Mouse (Mus musculus) adrenal gland, postnatal 10 days (tissue): ENCODE results near the gene Hadha. TPM values are rescaled to one million over a fixed set of nuclear protein-coding genes. Genes with fewer than 3 reads are reported as not detected.

Experiments
- DNase-seq: peaks from one replicate; pipeline ENCODE4 v3.0.0; 2021; ENCODE audit warnings: mixed read lengths
- long read RNA-seq, 2 experiments: library from polyadenylated mRNA; stranded (forward); transcript quantifications; one replicate each; pipeline ENCODE4 v2.0.0; 2021
- total RNA-seq, 2 experiments: library from RNA; stranded (reverse); gene quantifications; 2 replicates each; pipeline ENCODE4 v1.2.3; 2021

Hadha gene
- total RNA-seq: 100 to 1,000 TPM; 921 to 997 TPM
- long read RNA-seq, experiment 1, full-length matches to known transcripts: 513 of 762 reads
- long read RNA-seq, experiment 1, partial matches to known transcripts: 196 of 762 reads
- long read RNA-seq, experiment 1, other reads (novel, unspliced or antisense): 53 of 762 reads
- long read RNA-seq, experiment 2, full-length matches to known transcripts: 476 of 598 reads
- long read RNA-seq, experiment 2, partial matches to known transcripts: 78 of 598 reads
- long read RNA-seq, experiment 2, other reads (novel, unspliced or antisense): 44 of 598 reads

DNA sequence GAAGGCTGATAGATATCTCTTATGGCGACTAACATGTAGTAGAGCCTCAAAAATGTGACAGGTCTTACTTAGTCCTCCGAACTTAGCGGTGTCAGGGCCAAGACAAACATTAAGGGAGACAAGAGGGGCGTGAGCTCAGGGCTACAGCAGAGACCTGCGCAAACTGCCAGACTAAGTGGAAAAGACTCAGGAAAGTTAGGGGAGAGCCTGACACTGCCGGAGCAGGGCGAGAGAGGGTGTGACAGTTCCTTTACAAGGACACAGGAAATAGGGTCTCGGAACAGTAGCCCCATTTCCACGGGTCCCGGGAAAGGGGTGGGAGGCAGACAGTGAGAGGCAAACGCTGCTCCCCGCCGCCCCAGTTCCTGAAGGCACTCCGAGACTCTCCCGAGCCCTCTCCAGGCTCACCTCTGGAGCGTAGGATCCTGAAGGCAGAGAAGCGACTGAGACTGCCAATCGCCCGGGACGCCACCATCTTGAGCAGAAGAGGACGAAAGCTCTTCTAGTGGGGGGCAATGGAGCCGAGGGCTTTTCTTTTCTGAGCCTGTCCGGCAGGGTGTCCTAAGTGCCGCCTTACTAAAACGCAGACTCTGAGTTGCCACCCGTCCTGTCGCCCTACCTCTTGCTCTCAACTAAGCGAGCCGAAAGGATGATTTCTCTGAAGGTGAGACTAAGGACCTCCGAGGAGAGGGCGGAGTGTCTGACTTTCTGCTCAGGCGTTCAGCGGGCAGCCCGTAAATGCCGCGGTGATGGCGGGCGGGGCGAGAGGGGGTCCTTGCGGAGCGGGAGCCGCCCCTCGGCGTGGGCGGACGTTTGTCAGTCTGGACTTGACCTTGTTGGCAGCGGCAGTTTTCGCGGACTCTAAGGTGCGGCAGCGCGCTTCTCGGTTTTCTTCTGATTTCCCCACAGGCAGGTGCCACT lies at the start of gene Hadha, which contains the start of gene Hadhb:
Gene Hadha, minus strand, starts transcription at position 689 of the 921 bp plus-strand sequence.
Gene Hadhb, plus strand, starts transcription at position 775 of the 921 bp plus-strand sequence.
- DNase-seq: peak; percentile 96

DNA sequence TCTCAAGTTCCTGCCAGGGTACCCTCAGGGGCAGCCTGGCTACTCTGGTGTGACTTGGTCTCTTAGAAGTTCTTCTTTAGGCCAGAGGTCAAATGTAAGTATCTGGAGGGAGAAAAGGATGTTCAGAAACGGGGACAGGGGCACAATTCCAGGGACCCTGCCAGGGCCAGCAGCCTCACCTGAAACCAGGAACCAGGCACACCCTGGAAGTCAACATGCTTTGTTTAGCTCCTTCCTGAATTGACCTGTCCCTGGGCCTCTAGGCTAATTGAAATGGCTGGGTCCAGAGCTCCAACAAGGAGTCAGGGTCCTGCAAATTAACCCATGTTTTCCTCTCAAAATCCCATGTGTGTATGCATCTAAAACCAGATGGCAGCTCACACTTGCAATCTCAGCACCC lies 49.5 kb upstream of the Hadha start:
- no peak for DNase-seq

DNA sequence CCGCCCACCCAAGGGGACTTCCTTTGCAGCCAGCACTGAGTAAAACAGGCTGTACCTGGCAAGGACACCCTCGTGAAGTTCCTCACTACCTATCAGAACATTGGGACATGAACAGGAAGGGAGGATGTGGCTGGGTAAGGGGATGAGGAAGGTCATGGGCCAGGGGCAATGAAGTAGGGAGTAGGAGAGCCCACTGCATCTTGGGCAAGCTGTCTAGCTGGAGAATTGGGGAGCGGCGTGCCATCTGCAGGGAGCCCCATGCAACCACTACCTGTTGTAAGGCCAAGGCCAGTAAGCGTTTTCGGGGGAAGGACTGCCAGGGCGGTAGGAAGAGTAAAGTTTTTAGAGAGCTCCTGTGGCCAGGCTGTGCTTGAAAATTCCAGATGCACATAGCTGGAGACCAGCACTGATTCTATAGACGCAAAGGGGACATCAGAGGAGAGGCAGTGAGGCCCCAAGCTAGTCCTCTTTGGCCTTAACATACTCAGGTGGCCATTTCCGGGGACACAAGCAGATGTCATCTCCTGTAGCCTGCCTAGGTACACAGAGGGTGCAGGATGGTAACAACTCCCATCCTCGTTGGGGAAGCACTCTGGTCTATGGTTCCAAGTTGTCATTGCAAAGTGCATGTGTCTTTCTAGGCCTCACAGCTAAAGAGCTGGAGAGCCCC lies 48.4 kb upstream of the Hadha start:
- DNase-seq: no peak

DNA sequence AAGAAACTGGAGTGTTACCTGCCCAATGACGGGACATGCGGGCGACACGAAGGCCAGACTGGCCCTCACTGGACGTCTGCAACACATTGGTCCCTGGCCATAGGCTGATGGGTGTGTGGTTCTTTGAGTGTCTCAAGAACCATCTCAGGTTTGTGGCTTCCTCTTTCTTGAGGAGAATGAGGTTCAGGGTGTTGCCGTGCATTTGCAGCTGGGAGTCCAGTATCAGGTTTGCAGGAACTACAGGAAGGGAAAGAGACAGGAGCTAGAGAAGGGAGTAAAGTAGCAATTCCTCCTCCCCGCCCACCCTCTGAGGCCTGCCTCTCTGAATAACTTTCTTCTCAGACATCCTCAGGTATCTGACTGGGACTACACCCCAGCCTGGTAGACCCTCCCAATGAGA lies 47.3 kb upstream of the Hadha start:
- no peak for DNase-seq

DNA sequence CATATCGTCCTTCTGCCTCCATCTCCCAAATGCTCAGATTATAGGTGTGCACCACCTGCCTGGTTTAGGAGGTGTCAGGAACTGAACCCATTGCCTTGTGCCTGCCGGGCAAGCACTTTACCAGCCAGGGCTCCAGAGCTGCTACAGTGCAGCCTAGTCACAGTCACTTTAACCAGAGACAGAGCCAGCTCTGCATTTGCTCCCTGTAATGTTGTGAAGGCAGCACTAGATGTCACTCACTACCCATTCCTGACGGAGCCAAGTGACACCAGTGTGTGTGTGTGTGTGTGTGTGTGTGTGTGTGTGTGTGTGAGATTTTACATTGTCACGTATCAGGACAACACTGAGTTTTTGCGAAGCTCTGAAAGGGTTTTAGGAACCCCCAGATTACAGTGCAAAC lies 46.6 kb upstream of the Hadha start:
- DNase-seq: peak; percentile 54

DNA sequence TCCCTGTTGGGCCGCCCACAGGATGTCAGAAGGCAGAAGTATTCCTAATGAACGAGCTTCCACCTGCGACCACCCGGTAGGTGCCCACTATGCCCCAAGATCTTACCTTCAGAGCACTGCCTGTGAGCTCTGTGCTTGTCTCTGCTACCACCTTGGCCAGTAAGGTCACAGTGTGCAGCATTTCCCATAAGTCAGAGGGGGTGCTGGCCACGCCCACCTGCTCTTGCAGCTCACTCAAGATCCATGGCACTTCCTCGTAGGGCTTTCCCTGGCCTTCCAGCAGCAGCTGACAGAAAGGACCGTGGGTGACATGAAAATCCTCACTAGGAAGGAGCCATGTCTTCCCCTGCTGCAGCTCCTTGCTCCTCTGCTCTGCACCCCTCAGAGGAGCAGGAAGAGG lies 43.3 kb upstream of the Hadha start:
- DNase-seq: no peak

DNA sequence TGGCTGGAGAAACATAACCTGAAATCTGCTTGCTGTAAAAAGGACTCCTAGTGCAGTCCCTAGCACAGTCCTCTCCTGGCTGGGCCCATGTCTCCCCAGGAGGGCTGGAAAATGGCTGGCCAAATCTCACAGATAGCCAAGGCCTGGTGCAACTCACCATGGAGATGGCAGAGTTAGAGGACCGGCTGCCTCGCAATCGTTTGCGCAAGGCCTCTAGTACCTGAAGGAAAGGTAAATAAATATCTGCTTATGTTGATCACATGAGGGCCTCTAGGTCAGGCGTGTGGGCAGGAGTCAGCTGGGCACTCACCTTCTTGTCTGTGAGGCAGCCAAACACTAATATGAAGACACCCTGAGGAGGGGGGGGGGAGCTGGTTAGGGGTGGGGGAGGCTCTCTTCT lies 40.4 kb upstream of the Hadha start:
- no peak for DNase-seq

DNA sequence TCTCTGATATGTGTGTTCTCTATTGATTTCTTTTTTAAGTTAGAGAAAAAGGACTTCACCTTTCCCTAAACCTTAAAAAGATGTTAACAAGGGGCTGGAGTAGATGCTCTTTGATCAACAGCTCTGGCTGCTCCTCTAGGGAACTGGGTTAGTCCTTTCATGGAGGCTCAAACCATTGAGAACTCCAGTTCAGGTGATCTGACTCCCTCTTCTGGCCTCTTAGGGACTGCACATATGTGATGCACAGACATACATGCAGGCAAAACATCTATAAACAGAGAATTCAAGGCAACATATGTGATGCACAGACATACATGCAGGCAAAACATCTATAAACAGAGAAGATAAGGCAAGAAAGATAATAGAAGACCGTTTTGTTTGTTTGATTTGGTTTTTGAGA lies 37.5 kb upstream of the Hadha start:
- no peak for DNase-seq

DNA sequence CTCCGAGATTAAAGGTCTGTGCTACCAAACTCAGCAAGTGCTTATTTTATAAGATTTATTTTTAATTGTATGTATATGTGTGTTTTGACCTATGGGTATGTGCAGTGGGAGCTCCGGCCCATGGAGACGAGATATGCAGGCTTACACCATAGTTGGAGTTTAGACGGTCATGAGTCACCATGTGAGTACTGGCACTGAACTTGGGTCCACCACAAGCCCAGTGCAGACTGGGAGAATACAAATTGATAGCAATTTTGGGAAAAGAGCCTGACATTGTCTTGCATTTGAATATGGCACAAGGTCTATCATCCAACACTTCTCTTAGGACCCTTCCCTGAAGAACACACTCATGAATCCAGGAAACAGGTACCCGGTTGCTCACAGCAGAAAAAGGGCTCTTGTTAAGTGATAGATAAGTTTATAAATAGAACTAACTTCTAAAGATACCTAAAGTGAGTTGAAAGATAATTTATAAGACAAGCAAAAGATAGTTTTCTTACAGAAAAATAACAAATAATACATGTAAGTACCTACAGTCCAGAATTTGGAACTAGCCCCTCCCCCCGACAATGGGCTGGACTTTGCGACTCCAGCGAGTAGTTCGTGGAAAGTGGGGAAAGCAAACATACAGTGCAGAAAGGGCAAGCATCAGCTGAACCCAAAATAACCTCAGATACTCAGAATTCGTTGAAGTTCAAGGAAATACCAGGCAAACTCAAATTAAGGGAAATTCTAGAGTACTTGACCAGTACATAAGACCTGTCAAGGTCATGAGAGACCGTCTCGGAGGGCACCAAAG lies 32.9 kb upstream of the Hadha start:
- DNase-seq: no peak

DNA sequence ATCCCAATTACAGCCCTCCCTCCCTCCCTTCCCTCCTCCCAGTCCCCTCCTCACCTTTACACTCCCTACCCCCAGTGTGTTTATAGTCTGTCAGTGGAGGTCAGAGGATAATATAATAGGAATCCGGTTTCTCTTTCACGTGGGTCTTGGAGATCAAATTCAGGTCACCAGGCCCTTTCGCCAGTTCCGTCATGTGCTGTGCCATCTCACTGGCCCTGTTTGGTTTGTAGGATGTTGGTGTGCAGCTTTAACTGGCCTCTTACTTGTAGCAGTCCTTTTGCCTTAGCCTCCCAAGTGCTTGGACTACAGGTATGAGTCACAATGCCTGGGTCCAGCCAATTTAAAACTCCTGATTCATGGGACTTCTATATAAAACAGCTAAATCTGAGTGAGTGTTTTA lies 20.8 kb upstream of the Hadha start:
- DNase-seq: no peak

DNA sequence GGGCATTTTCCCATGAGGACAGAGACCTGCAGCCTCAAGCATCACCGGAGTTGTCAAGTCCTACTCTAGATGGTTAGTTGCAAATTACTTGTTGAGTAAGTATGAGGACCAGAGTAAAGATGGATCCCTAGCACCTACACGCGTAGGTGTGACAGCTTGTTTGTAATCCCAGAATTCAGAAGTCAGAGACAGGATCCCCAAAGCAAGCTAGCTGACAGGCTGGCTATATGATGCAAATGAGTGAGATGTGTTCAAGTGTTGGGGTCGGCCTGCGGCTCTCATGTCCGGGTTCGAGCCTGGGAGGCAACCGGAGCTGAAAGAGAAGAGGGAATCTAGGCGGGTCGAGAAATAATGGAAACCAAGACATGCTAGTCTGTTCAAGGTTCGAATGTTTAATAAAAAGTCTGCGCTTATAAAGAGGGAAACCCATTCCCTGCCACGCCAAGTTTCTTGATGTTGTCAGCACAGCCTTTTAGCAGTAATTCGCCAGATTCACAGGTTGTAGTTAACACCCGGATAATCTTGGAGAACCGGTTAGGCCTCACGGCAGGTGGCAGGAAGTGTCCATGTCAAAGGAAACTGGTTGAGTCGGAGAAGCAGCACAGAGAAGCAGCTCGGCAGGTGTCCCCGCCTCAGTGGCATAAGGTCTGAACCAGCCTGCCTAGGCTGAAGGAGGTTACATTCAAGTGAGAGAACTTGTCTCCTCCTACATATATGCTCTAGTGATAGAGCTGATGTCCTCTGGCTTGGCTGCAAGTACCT lies 18.1 kb upstream of the Hadha start:
- DNase-seq: no peak

DNA sequence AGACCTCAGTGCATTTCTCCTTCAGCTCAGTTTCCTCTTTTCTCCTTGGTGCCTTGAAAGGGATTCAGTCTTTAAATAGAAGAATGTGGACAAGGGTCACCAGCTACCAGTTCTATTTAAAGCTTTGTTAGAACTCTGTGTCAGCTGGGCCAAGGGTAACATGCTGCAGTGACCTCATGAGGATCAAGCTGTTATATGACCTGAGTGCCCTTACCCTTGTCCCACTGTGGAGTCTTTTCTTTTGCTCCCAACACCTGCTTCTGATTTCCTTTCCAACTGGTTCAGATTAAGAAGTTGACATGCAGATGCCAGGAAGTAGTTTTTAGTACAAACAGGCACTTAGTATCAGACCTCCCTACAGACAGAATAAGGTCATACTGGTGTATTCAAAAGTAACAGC lies 17.2 kb upstream of the Hadha start:
- DNase-seq: no peak

DNA sequence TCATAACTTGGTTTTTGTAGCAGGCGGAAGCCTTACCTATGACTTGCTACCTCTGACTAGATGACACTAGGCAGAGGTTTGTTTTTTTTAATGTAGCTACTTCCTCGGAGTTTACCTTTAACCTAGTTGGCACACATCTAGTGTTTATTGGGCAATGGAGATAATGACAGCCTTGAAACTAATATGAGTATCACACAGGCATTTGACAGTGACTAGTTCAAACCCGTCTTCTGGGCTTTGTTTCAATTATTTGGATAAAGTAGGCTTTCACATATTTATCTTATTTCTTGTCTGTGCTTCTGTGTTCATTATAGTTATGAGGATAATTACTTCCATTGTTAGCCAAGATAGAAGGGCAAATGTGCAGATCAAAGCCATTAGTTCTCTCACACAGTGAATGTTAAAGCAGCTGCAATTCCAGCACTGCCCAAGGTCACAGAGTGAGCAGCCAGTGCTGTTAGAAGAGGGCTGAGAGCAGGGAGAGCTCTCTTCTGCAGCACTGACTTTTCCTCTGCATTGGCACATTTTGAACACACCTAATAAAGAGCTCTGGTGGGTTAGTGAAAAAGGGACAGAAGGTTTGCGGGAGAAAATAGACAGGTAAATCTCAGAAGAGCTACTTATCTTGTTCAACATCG lies 15.5 kb upstream of the Hadha start:
- DNase-seq: no peak

DNA sequence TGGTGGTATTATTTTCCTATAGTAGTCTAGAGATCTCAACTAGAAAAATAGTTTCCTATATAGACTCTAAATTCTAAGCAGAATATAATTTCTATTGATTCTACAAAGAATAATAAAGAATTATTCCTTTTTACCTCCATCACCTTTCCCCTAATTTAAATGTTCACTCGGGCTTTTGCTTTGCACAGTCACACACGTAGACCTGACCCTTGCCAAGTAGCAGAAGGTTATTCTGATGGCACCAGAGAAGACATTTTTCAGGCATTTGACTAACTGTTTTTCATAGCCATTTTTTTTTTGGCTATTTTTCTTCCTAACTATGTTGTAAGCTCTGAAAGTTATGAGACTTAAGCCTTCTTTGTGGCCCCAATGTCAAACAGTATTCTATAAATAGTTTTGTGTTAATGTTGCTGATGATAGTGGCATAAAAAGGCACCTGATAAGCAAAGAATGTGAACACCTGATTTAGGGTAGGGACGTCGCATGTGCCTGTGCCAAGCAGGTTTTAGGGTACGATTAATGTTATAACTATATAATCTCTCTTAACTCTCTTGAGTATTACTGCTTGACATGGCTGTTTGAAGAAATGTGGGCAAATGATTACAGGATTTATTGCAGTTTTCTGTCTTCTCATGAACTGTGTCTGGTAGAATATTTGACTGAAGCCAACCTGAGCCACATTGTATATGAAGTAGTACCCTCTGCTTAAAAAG lies 10.4 kb upstream of the Hadha start:
- DNase-seq: no peak

DNA sequence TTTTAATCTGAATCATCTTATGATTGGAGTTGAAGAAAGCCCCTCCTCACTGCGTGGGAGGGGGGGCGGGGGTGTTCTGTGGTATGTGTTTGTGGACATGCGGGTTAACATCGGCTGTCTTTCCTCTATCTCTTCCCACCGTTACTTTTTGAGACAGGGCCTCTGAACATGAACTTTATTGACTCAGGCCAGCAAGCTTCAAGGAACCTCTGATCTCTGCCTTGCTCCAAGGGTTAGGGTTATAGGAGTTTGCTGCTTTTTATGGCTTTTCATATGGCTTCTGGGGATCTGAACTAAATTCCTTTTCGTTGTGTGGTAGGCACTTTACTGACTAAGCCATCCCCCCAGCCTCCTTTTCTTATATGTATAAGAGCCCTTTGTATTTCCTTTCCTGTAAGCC lies 7.4 kb upstream of the Hadha start:
- DNase-seq: no peak

DNA sequence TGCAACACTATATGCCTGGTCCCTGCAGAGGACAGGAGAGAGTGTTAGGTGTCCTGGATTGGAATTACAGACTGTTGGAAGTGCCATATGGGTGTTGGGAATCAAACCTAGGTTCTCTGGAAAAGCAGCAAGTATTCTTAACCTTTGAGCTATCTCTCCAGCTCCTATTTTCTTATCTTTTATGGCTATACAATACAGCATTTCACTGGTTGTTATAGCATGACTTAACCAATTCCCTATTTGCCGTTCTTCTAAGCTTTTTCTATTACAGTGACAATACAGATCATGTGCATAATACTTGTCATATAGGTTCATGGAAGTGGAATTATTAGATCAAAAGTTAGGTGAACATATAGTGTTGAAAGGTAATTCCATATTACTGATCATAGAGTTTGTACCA lies 6.9 kb upstream of the Hadha start:
- DNase-seq: no peak

DNA sequence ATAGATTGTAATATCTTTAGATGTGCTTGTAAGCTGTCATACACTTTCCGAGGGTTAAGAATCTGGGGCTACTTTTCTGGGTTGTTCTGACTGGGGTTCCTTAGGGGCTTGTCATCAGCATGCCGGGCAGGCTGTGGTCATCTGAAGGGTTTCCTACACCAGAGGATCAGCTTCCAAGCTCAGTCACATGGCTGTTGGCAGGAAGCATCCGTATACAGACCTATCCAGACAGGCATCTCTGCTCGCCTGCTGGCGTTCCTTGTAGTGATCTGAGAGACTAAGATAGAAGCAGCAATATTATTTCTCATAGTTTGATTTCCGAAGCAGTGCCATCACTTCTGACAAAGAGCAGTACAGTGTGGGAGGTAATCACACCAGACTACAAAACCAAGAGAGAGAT lies 4.6 kb upstream of the Hadha start:
- DNase-seq: no peak

DNA sequence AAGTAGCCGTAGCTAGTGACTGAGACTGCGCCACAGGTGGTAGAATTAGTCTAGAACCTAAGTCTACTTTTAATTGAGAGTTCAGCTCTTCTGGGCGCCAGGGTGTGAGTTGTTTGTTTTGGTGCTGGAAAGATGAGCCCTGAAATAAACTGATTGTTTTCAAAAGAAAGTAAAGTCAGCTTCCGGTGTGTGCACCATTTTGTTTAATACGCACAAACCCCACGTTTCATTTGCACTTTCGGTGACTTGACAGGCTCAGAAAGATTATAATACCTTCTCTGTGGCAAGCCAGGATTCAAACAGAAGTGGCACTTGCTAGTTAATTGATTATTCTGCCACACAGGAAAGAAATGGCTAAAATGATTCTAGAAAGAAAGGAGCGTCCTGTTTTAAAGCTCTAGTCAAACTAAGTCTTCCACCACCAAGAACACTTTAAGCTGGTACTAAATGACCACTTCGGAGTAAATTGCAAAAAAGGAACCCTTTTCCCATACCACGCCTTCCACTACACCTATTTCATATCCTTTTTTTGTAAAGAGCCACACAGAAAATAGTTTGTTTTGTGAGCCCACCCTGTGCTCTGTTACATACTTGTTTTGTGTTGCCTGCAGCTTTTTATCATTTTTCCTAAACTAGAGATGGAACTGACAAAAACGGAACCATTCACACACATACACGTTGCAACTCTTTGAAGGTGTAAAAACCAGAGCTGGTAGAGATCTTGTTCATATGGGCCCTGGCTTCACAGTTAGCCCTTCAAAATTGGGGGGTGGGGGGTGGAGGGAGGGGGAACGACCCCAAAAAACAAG lies 1.1 kb upstream of the Hadha start:
- no peak for DNase-seq

DNA sequence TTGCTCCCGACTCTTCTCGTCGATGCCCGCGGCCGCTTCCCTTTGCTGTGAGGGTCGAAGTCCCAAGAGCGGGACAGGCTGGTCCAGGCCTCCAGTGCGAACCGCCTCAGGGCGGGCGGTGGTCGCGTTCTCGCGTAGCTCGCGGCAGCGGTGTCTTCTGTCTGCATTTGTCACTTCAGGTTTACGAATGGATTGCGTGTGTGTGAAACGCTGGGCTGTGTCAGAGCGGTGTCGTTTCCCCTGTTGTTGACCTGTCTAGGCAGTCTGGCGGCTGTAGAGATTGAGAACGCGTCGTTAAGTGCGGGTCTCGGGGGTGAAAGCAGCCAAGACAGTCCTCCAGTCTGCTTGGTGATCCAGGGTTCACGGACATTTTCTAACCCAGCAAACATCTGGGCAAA lies 432 bp upstream of the Hadha start:
- DNase-seq: no peak
